Mouse (Mus musculus): ENCODE results near the gene Pabpn1l.
"Not testable (repeated sequence)": the region's sequence is repeated elsewhere in the genome, so short reads cannot be mapped to it uniquely, and the experiment has no call there.

Pabpn1l gene

DNA sequence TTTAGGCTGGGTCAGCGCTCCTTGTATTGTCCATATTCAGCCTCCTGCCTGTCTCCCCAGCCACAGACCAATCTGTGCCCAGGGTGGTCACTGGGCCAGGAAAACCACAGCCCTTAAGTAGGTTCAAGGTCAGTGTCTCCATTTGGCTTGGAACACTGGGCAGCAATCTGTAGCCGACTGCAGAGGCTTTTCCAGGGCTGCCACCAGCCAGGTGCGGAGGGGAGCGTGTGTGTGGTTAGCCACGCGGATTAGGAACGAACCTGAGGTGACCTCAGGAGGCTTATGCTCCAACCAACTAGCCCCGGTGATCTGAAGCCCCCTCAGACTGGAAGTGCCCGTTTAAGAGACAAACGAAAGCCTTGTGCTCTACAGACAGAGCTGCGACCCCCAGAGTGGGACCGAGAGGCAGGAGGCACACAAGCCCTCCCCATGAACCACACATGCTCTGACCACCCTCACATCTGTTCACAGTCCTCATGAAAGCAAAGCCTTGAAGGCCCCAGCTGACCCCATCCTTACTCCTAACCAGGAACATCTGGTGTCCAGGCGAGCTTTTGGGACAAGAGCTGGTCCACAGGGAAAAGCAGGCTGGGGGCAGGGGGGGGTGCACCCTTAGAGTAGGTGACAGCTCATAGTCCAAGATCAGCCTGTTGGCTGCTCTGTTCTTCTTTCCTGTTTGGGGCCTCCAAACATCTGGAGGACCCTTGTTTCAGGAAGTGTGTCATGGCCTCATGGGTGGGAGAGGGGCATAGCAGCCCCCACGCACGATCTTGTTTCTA is 25.8 kb upstream of the Pabpn1l start:
- DNase-seq (ENCODE audit: low spot score in 2 of 2), result no peak

DNA sequence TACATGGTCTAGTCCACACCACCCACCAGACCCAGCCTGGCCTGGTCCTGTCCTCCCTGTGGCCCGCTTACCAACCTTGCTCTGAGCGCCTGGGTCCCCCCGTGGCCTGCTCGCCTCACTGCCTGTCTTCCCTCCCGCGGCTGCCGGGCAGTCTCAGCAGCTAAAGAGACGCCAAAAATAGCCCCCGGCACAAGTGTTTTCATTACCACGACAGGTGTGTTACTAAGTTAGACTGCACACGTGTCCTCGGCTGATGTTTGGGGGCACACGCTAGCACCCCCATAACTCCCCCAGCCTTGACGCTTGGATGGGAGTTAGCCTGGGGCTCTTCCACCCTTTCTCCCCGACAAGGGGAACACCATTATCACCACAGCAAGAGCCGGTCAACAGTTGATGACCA is 23.8 kb upstream of the Pabpn1l start:
- DNase-seq (ENCODE audit: low spot score in 2 of 2), result no peak

DNA sequence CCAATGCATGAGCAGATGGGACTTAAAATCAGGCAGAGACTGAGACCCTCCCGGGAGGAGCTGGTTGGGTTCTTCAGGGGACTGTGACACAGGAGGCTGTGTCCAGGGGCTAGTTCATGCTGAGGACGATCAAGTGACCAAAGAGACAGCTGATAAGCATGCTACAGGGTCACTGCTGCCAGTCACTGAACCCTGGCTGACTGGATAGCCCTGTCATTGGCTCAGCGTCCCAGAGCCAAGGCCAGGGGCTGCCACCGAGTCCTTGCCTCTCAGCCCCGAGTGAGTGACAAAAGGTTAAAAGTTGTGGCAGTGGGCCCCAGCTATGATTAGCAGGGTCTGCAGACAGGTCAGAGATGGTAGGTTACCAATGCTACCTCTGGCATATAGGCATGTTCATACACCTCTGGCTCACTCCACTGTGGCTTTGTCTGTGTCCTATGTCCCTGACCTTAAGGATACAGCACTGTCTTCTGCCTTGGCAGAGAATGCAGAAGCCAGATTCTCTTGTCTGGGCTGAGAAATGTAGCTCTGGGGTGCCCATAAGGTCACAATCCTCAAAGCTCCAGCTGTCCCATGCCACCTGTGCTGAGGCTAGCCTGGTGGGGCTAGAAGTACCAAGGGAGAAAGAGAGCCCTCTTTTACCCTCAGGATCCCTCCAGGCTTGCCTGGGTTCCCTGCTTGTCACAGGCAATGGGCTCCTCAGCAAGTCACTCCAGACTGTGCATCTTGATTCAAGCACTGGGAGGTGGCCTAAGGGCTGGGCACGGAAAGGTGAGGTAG is 21.8 kb upstream of the Pabpn1l start:
- no peak for DNase-seq (ENCODE audit: low spot score in 2 of 2)

DNA sequence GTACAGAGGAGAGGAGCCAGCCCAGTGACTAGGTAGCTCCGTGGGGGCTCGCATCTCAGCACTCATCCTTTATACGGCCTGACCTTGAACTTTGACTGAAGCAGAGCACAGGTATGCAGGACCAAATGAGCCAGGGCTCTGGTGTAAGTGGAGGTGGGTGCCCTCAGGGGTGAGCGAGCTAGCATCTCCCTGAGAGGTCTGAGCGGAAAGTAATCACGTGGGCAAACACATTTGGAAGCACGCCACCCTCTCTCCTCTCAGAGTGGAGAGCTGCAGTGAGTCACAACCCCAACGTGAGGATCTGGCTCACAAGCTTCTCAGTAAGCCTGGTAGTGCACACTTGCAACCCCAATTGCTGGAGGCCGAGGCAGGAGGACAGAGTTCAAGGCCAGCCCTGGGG is 19.5 kb upstream of the Pabpn1l start:
- DNase-seq (ENCODE audit: low spot score in 2 of 2), result no peak

DNA sequence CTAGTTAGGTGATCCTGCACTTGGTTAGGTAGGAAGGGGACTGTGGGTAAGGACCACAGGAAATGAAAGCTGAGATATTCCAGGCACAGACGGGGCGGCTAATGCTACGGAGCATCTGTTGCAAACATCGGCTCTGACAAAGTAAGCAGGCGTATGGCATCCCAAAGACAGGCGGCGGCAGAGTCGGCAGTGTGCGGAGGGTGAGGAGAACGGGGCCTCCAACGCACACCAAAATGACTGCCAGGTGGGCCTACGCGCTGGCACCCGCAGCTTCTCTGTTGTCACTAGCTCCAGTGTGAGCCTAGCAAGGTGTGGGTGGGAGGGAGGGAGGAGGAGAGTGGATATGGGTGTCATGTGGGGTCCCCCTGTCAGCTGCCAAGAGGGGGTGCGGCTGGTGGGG is 18.9 kb upstream of the Pabpn1l start:
- no peak for DNase-seq (ENCODE audit: low spot score in 2 of 2)

DNA sequence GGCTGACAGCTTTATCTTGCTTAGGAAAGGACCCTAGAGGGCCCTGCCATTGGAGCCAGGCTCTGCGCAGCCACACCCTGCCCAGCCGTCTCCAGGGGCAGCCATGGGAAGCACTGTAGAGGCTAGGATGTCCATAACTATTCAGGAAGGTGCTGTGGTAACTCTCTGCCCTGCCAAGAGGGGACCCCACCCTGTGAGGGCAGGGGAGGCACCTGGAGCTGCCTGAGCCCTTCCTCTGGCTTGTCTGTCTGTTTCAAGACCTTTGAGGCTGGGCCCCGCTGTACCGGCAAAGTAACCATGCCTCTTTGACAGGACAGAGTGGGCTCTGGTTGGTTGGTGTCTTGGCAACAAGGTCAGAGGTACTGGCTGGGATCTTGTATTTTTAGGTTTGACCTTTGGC is 18.3 kb upstream of the Pabpn1l start:
- no peak for DNase-seq (ENCODE audit: low spot score in 2 of 2)

DNA sequence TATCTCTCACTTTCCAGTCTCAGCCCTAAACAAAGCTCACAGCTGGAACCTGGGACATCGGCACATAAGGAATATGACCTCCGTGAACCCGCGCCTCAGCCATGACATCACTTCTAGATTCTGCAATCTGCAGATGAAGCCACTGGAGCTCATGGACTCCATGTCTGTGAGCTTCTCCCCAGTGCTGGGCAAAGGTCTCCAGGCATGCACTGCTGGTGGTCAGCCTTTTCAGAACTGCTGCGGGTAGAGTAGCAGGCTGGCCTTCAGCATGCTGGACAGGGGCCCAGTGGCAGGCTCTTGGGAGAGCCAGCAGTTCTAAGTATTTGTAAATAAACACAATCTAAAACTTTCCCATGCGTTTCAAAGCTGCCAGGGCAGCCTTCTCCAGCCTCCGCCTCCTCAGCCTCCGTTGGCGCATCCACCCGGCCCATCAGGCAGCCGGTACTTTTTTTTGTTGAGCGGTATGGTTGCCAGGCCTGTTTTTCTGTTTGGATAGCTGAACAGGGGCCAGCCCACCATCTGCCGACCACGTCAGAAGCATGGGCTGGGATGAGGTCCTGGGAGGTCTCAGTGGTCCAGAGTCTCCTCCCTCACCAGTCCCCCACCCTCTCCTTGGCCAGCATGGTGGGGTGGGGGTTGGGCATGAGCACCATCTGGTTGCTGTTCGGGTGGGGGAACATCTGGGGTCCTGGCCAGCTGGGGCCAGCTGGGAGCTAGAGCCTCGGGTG is 17.1 kb upstream of the Pabpn1l start:
- peak; percentile 45 to 84 for DNase-seq (ENCODE audit: low spot score in 2 of 2)

DNA sequence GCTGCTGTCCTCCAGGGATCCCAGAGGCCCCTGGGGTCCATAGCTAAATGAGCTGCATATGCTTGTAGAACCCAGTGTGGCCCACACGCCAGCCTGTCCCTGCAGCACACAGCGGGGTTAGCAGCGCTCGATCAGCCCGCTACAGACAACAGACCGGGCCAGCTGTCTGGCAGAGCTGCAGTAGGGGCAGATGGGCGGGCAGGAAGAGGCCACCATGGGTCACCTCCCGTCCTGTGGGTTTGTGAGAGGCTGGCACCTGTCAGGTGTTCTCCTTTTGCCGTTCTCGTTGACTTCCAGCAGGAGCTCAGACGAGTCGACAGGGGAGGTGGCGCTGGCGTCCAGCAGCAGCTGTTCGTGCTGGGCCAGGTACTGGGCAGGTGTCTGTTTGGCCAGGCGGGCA is 16.1 kb upstream of the Pabpn1l start:
- DNase-seq (ENCODE audit: low spot score in 2 of 2), result peak in 1 of 2 experiments; percentile 66

DNA sequence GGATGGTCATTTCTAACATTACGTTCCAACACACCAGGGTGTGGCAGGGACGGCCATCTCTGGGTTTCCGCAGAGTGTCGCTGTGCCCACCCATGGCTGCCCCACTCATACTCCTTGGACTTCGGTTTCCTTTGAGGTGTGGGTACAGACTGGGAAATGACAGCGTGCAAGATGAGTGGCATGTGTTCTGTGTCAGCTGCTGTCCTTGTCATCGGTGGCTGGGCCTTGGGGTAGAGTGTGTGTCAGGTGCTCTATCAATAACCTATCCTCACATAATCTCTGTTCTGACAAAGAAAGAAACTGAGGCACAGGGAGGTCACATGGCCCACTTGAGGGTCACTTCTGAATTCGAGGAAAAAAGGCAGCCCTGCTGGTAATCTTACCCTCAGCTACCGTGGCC is 14.7 kb upstream of the Pabpn1l start:
- no peak for DNase-seq (ENCODE audit: low spot score in 2 of 2)

DNA sequence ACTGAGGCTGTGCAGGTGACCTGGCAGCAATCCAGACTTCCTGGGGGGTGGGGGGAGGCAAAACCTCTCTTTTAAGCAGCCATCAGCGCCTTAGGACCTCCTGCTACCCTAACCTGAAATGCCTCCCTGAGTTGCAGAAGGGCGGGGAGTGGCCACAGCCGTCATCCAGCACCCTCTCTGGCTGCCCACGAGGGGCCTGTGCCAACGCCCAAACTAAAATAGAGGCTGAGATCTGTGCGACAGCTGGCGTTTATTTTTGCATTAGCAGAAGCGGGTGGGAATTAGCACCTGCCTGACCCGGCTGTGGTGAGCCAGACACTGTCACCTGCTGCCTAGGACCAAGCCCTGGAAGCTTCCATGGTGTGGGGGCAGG is 14.2 kb upstream of the Pabpn1l start:
- no peak for DNase-seq (ENCODE audit: low spot score in 2 of 2)

DNA sequence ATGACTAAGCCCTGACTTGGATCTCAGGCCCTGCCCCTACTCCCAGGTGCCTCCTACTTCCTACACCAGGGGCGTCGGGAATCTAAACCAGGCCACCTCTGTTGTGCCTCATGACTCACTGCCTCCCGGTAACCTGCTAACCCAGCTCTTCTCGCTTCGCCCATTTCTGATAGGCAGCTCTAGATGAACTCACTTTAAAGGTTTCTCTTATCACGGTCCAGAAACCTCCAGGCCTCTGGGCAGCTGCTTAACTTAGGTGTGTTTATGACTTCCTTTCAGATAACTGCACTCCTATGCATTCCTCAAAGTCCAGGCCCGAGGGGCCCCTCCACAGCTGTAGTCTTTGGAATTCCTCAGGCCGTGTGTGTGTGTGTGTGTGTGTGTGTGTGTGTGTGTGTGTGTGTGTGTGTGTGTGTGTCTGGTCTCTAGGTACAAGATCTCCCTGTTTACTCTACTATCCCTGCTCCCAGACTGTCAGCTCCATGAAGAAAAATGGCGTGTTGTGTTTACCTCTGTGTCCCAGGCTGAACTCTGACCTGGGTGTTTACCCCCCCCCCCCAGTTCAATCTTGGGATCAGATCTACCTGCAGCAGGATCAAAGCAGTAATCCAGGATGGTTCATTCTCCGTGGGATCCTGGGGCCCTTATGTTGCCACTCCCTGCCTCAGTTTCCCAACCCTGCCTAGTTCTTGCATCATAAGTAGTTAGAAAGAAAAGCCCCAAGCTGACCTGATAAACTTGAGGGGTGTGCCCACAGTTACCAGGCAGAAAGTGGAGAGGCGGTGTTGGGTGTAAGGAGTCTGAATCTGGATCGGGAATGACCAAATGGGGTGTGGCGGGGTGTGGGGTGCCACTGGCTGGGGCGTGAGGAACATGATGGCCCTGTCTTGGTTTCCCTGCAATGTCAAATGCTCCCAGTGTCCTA is 13.6 kb upstream of the Pabpn1l start:
- no peak for DNase-seq (ENCODE audit: low spot score in 2 of 2)

DNA sequence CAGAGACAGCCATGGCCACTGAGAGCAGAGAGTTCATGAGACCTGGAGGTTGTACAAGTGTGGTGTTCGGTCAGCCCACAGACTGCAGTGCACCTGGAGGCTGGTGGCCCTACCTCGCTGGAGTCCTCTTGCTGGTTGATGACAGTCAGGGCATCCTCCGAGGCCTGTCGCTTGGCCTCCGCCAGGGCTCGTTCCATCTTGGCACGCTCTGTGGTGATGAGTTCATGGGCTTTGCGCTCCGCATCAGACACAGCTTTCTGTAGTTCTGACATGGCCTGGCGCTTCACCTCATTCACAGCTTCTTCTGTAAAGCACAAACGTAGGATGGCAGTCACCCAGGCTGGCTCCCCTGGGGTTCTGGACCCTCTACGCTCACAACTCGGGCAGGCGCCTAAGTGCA is 10.7 kb upstream of the Pabpn1l start:
- no peak for DNase-seq (ENCODE audit: low spot score in 2 of 2)

DNA sequence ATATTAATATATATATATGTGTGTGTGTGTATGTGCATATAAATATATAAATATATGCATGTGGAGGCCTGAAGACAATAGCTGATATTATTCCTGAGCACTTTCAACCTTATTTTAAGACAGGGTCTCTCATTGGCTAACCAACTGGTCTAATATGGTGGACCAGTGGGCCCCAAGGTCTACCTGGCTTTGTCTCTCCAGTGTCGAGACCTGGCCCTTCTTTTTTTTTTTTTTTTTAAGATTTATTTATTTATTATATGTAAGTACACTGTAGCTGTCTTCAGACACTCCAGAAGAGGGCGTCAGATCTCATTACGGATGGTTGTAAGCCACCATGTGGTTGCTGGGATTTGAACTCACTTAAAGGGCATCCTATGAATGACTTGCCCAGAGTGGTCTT is 9.6 kb upstream of the Pabpn1l start:
- DNase-seq (ENCODE audit: low spot score in 2 of 2), result not testable (repeated sequence)

DNA sequence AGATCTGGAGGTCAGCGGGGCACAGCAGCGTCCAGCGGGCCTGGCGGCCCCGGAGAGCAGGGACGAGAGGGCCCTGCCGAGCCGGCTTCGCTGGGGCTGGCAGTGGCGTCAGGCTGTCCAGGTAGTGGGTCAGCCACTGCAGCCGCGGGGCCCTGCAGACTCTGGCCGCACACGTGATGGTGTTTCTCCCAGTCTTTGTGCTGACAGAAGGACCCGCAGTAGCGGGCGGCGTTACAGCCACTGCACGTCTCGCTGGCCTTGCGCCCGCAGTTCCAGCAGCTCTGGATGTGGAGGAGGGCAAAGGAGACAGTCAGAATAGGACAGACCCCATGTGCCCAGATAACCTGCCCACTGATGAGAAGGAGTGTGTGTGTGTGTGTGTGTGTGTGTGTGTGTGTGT is 8.2 kb upstream of the Pabpn1l start:
- DNase-seq (ENCODE audit: low spot score in 2 of 2), result peak in 1 of 2 experiments; percentile 33

DNA sequence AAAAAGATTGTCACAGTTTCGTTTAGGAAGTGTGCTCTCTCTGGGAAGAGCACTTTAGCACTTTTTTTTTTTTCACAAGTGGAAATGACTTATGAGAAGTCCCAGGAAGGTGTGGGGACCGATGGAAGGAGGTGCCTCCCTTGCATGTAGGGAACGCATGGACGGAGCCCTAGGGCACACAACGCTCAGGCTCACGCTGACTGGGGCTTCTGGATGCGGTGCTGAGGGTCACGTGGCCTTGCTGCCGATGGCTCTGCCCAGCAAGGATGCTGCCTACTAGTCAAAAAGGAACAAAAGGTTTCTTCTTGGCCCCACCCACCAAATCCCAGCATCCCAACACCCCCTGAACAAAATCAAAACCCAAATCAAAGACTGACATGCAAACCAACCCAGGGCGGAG is 6.8 kb upstream of the Pabpn1l start:
- DNase-seq (ENCODE audit: low spot score in 2 of 2), result no peak

DNA sequence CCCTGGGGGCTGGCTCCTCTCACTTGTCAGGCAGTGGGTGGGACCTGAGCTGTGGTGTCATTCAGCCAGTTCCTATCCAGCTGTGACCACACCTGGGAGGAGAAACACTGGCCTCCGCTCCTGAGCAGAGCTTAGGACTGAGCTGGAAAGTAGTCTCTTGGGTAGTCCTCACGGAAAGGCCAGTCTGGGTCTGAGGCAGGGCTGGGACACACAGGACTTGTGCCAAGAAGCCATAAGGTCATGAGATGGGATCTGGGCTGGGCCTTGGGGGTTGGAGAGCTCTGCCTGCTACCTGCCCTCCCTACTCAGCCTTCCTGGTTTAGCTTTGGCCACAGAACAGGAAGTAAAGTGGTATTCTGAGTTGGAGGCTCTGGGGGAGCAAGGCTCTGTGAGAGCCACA is 4.4 kb upstream of the Pabpn1l start:
- DNase-seq (ENCODE audit: low spot score in 2 of 2), result no peak

DNA sequence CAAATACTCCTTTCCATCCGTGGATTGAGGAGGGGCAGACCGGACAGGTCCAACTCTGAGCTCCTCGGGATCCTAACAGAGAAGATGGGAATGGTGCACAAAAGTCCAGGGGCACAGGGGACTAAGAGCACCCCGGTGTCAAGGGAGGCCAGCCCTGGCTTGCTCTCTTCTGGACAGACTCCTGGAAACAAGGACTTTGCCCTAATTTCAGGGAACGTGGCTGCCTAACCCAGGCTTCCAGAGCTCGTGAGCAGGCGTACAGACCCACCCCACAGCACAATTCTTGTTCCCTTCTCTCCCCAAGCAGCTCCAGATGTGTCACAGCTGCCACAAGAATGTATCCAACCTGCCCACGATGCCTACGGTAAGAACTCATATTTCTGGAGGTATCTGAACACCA is 3.3 kb upstream of the Pabpn1l start:
- no peak for DNase-seq (ENCODE audit: low spot score in 2 of 2)

DNA sequence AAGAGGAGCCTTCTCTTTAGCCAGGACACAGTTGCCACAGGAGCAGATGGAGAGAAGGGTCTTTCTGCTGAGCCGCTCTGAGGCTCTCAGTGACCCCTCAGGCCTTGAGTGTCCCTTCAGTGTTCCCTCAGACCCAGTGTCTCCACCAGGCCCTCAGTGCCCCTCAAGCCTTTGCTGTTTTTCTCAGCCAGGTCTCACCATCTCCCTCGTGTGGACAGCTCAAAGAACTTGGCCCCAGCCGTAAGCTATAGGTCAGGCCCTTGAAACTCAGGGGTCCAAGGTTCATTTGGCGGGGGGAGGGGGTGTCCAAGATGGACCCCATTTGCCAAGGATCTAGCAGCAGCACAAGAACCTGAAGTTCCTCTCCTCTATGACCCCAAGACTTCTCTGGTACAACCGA is 2.1 kb upstream of the Pabpn1l start:
- no peak for DNase-seq (ENCODE audit: low spot score in 2 of 2)

DNA sequence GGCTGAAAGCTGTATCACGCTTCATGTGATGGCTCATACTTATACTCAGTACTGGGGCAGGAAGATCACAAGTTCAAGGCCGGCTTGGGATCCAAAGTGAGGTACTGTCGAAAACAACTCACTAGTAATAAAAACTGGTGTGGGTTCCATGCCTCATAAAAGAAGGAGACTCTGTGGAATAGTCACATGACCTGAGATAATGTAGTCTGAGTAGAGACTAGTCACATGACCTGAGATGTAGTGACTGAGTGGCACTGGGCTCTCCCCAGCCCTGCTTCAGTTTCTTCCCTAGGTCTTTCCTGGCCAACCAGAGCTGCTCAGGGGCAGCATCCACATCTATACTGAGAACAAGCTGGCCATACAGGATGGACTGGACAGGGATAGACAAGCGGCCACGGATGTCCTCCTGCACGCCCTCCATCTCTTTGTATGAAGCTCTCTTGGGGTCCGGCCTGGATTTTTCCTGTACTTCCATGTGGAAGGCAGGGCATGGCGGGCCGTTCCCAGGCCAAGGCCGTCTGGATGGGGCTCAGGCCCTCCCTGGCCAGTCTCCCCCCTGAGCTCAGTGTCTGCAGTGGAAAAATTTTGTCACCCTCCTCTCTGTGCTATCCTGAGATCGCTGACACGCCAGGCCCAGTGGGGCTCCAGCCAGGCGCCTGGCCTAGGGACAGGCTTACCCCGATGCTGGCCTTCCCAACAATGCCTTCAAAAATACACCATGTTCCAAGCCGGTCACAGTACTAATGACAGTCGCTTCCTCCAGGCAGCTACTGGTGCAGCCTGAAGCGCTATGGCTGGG is 1.5 kb upstream of the Pabpn1l start:
- no peak for DNase-seq (ENCODE audit: low spot score in 2 of 2)

DNA sequence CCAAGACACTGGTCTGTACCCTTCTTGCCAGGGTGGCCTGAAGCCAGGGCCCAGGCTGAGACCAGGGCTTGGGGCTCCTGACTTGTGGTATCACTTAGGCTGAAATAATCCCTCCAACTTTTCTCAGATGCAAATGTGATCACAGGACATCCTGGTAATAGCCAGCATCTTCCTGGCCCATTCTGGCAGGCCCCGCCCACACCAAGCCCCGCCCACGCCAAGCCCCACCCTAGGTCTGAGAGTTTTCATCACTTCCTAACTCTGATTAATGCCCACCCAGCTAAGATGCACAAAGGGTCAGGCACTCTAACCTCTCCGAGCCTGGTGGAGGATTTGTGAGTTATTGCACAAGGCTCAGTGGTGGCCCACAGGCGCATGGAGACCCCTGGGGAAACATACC is 2.1 kb downstream of the Pabpn1l start:
- DNase-seq (ENCODE audit: low spot score in 2 of 2), result no peak
